Mouse (Mus musculus) heart, adult 2 months (tissue): ENCODE measurements around the gene Cabin1.

ENCODE experiments used
- CTCF ChIP-seq: fragments of 200-600 bp; IDR thresholded peaks from 2 replicates; pipeline ENCODE4 v1.8.1; 2022; ENCODE audit warnings: antibody characterized with exemption, mild to moderate bottlenecking, moderate library complexity
- POLR2A ChIP-seq: fragments of 200-500 bp; IDR thresholded peaks from 2 replicates; pipeline ENCODE4 v1.6.1; 2011; ENCODE audit warnings: mild to moderate bottlenecking, low read depth, low read length, control low read depth; ENCODE audit not compliant: insufficient read depth

GRCm38 (mm10) chr10:75633576-75634139 lies 130.5 kb downstream of the Cabin1 start:
- TF ChIP-seq CTCF (no peak), POLR2A (no peak)
